Mouse (Mus musculus) adrenal gland, adult 2 months (tissue): ENCODE results near the gene Sorbs2. TPM values are rescaled to one million over a fixed set of nuclear protein-coding genes. Genes with fewer than 3 reads are reported as not detected.

Experiments used
- DNase-seq: peaks from one replicate; pipeline ENCODE4 v3.0.0; 2021
- polyA plus RNA-seq: library from polyadenylated mRNA; depleted of rRNA; stranded (reverse); fragments of >200 nt; gene quantifications from 2 replicates; pipeline ENCODE4 v1.2.3, GENCODE M21; 2012
- total RNA-seq, 2 experiments: library from RNA; stranded (reverse); gene quantifications; 2 replicates each; pipeline ENCODE4 v1.2.3; 2021

Gene Sorbs2
- total and polyA plus RNA-seq, 3 experiments = 73.9 to 138 (median 131) TPM

DNA sequence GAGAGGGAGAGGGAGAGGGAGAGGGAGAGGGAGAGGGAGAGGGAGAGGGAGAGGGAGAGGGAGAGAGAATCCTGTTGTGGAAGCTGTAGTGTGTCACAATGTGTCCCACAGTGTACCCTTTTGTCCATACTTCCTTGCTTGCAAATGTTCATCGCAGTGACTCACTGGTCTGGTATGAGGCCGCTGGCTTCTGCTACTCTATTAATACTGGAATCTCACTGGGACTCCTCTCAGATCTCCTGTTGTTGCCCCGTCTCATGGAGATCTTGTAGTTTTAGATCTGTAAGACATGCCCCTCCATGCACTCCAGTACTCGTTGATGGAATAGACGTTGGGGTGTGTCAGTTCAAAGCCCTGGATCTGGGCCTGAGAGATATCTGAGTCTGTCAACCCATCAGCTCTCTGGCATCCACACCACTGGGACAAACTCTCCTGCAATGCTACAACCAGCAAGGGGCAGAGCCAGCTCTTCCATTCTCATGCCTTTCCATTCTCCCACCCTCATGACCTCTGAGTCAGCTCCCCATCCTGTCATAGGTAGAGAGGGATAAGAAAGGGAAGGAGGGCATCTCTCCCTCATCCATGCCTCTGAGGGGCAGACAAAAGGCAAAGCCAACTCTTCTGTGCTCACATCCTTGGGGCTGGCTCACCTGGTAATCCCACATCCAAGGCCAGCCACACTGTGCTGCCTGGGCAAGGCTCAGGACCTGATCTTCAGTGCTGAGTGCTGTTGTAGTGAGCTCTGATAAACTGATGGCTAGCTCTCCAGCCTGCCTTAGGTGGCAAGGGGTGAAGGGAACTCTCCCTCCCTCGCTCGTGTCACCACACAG lies 72.3 kb downstream of the Sorbs2 start:
- peak; percentile 64 for DNase-seq

GRCm38 (mm10) chr8:45580544-45580866 lies 72.9 kb downstream of the Sorbs2 start:
- no peak for DNase-seq

DNA sequence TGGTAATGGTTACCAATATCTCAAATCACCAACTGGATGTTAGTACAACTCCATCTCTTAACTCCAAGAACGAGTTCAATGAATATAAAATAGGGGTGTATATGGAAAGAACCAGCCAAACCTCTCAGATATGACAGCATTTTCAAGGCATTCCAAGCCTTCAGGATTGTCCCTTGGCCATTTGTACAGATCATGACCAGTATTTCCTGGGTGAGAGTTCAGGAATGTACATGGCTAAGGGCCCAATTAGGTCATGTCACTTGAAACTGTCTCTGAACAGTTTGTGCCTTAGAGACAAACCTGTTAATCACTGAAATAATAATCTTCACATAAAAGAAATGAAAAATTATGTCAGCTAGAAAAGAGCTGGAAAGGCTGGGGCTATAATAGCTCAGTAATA lies 76.3 kb downstream of the Sorbs2 start:
- DNase-seq = no peak

GRCm38 (mm10) chr8:45584390-45585052 lies 76.9 kb downstream of the Sorbs2 start:
- DNase-seq = no peak

GRCm38 (mm10) chr8:45585158-45585557 lies 77.6 kb downstream of the Sorbs2 start:
- no peak for DNase-seq

- DNase-seq = no peak
These were observed 79.4 kb downstream of the Sorbs2 start for GRCm38 (mm10) chr8:45587011-45587410.

DNA sequence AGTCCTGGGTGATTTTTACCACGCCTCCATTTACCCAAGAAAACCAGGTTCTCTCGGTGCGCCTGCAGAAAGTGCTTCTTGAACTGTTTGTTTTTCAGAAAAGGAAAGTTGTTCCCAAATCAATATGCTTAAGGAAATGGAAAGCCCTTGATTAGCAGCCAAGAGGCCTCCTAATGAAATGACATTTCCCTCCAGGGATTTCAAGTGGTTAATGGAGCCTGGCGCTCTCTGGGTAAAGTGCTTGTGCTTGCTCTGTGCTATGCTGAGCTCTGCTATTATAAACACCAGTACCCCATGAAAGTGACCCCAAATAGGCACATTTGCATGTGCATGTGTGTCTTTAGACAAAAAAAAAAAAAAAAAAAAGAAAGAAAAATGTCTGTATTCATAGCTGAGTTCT lies 84.3 kb downstream of the Sorbs2 start:
- no peak for DNase-seq

GRCm38 (mm10) chr8:45593711-45594110 lies 86.1 kb downstream of the Sorbs2 start:
- DNase-seq = no peak

GRCm38 (mm10) chr8:45595983-45596382 lies 88.4 kb downstream of the Sorbs2 start:
- DNase-seq = no peak

DNA sequence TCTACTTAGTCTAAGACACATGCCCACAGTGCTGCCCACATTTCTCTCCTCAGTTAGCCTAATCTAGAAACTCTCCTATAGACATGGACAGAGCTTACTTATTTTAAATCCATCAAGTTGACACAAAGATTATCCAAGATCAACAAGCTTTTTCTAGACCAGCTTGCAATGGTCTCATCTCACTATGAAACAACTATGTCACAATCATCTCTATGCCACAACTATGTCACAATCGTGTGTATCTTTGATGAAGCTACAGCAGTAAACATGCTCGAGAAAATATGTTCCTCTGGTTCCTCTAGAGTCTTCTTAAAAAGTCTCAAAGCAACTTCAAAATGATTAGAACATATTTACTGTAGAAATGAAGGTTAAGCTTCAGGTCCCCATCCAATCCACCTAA lies 89.0 kb downstream of the Sorbs2 start:
- no peak for DNase-seq

DNA sequence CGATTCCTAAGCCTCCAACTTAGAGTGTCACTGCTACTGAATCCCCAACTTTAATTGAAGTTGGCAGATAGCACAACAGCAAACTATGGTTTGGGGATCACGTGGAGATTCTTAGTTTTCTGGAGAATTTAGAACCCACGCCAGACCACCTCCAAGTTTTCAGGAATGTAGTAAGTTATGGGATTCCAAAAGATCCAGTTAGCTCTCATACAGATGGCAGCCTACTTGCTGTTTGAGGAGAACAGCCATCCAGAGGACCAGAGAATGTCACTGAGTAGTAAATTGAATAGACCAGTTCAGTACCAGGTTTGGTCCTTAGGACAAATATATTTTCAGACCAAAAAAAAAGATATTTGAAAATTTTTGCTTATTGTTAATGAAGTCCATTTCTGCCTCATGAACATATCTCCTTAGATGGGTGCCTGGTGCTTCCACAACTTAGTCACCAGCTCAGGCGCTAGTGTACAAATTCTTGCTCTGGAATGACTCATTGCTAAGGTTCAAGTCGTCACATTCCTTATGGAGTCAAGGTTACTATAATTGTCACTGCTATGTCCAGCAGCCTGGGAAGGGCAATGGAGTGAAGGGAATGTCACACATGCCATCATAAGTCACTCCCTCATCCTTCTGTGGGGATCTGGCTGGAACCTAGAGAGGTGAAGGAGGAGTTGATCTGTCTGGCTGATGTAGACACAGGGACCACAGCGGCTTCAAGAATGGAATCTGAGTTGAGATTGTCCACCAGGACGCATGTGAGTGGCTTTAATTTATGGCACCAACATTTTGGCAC lies 90.2 kb downstream of the Sorbs2 start:
- peak; percentile 45 for DNase-seq

DNA sequence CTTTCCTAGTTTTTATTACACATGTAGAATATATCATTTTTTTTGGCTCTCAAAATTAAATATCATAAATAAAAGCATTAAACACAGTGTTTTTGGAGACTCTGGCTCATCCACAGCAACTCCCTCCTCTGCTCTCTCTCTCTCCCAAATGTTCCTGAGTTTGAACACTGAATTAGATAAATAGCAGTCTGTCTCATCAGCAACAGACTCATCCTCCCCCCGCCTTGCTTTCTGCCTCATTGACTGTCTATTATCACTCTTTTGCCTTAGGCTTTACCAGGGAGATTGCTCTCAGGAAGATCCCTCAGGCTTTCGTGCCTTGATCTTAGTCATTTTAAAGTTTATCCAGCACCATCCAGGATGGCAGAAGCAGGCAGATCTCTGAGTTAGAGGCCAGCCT lies 91.3 kb downstream of the Sorbs2 start:
- no peak for DNase-seq

DNA sequence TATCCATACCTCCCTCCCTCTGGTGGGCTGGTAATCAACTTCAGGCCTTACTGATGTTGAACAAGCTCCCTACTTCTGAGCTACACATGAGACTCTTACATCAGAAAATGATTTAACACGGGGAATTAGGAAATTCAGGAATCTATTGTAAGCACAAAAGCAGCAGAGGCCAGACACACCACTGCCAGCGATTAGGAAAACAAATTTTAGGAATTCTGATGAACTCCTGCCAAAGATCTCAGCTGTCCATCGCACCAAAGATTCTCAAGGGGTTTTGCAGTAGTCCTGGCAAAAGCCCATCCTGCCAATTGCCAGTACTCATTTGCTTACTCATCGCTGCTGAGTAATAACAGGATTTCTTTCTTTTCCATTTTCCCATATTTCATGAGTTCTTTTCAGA lies 94.4 kb downstream of the Sorbs2 start:
- peak; percentile 61 for DNase-seq

- no peak for DNase-seq
These were observed 97.8 kb downstream of the Sorbs2 start for GRCm38 (mm10) chr8:45605419-45605818.

DNA sequence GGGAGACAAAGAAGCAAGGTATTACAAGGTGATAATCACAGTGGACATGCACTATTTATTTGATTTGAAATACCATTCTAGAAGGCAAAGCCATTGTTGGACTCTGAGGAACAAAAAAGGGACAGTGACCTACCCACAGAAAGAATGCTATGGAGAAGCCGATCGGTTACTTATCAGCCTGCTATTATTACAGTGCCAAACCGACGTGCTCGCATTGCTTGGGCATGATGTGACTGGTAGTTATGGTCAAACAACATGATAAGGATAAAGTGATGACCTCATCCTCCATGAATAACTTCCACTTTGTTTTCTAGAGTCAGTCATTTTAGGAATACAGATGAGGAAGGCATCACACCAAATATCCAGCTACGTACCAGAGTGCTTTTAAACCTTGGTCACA lies 99.4 kb downstream of the Sorbs2 start:
- no peak for DNase-seq

DNA sequence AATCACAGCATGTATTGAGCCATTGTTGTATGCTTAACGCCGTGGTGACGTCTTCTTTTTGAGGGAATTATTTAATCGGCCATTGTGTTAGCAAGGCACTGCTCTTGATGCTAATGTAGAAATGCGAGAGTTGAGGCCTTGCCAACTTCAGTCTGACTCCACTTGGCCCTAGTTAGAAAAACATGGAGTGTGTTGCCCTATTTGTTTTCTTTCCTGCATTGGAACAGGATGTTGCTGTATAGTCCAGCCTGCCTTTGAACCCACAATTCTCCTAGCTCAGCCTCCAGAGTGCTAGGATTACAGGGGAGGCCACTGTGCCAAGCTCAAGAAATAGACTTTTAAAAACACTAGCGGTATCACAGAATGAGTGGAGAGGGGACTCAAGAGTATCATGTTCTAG lies 100.8 kb downstream of the Sorbs2 start:
- DNase-seq = no peak

DNA sequence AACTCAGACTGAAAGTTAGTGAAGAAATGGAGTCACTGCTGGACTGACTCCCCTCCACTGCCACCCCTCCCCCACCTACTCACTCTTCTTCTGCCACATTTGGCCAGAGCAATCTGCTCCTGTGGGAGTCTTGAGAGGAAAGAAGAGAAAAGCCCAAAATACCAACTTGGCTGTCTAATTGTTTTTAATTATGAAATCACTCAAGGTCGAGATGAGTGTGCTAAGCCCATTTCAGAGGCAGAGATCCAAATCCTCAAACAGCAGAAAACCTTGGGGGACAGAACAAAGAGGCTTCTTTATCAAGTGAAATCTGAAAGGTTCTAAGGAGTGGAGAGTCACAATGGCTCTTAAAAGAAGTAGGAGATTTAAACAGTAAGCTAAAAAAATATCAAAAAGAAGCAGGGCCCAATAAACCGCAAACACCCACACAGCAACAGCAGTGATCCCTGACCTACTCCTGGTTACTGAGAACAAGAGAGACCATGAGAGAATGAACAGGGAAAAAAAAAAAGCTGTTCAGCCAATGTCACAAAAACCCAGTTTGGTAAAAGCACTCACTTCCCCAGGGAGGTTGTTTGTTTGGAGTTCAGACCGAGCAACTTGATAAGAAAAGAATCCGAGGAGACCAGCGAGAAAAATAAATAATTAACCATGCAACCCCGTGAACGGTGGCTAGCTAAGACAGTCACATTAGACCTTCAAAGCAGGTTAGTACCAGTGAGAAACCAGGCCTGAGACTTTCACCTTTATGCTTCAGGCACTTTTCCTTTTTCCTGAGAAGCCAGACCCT lies 103.0 kb downstream of the Sorbs2 start:
- peak; percentile 49 for DNase-seq

GRCm38 (mm10) chr8:45611320-45611719 lies 103.7 kb downstream of the Sorbs2 start:
- no peak for DNase-seq

DNA sequence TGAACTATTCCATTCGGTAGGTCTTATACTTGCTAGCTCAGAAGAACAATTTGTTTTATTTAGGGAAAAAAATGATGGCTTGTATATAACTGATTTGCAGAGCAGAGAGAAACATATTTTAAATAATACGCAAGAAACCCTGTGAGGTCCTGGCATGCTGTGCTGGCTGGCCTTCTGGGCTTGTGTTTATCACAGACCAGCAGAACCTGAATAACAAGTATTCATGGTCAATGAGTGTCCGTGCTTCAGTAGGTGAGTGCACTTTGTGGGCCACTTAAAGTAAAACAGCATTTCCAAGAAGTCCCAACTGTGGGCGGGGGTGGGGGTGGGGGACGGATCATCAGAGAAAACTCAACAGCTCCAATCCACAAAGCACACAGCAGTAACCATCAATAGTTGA lies 107.0 kb downstream of the Sorbs2 start:
- DNase-seq = no peak

DNA sequence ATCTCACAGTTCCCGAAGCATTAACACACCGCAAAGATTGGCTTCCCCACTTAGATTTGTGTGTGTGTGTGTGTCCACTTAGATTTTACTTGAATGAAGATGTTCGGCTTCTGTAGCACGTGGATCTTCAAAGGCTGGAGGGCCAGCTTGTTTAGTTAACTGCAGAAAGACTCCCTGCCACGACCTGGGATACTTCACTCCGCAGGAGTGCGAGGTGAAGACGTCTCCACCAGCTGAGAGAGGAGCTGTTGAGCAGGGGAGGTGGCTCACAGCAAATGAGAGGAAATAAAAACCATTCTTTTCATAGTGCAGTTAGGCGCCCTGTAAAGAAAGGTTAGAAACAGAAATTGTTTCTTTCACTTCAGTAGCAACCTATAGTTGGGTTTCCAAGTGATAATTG lies 107.5 kb downstream of the Sorbs2 start:
- no peak for DNase-seq

DNA sequence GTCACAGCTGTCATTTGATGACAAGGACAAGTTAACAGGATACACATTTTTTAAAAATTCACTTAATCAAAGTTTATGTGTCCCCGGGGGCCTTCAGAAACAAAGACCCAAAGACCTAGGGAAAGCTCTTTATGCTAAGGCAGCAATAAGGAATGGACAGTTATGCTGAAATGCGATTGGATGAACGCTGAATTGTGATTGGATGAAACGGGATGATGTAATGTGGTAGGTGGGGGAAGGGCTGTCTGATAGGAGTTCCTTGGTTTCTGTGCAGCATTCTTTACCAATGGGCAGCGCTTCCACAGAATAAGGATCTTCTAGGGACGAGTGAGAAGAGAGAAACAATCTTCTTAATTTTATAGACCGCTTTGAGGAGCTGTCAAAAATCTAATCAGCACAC lies 108.0 kb downstream of the Sorbs2 start:
- DNase-seq = no peak

DNA sequence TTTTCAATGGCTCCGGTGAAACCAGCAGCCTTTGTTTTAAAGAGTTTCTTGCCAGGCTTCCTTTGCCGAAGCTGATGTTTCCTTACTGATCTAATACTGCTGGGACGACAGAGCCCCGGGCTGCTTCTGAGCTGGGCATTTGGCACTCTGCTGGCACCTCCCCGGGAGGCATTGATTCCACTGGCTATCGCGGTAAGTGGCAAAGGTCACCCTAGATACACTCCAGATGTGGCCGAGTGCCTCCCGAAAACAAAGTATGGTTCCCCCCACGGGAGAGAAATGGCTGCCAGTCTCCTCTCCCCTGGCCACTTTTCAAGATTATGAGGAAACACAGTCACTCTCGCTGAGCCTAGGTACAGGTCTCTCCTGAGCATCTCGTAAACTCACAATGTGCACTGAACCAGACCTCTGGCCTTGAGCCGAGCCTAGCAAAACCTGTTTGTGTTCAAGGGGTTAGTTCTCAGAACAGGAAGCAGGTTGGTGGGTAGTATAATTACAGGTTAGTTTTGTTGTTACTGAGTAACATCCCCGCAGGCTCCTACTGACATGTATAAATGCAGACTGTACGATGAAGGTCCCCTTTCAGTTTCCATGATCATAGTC lies 114.1 kb downstream of the Sorbs2 start:
- DNase-seq = peak; percentile 30
